Mouse (Mus musculus) bone marrow macrophage, adult 2 months (primary cell): ENCODE data around the gene Tmf1.

Experiments
- CTCF ChIP-seq: IDR thresholded peaks from 2 replicates; pipeline ENCODE4 v1.5.1; 2012; ENCODE audit warnings: low read depth, mild to moderate bottlenecking, low read length, moderate library complexity
- POLR2A ChIP-seq: IDR thresholded peaks from 2 replicates; pipeline ENCODE4 v1.6.1; 2012; ENCODE audit warnings: mild to moderate bottlenecking, low read depth, low read length, borderline replicate concordance

DNA sequence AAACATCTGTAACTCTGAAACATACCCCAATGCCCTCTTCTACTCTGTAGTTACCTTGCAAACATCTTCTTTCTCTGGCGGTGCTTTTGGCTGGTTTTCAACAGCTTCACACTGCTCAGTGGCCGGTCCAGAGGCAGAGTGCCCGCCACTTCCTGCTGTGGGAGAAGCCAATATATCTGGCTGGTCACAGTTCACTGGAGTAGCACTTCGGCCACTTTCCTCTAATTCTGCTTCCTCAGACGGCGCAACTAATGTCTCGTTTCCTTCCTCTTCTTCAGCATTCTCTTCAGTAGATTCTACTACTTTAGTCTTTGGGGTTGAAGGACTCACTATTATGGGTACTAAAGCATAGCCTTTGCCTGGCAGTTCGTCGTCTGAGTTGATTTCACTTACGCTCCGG is 3.2 kb downstream of the Tmf1 start:
- TF ChIP-seq POLR2A (no peak), CTCF (no peak)
